Mouse (Mus musculus) layer of hippocampus, adult 8-10 months (tissue): ENCODE measurements around the gene Immp2l. TPM values are rescaled to one million over a fixed set of nuclear protein-coding genes. Genes with fewer than 3 reads are reported as not detected.

Source experiments
- DNase-seq, 2 experiments: peaks; one replicate each; pipeline ENCODE4 v3.0.0; 2022; ENCODE audit warnings: low spot score in 2 of 2
- total RNA-seq, 4 experiments: library from RNA; stranded (reverse); gene quantifications; 2 replicates each; pipeline ENCODE4 v1.2.4; 2022

The Immp2l gene
- total RNA-seq, 4 experiments from 2014 or later, result 4.8 to 8.9 (median 5.4) TPM

- no peak for DNase-seq
Measured at GRCm38 (mm10) chr12:41950726-41951125, 926.8 kb downstream of the Immp2l start.

GRCm38 (mm10) chr12:41961038-41961437 is 937.1 kb downstream of the Immp2l start:
- DNase-seq, result no peak

DNA sequence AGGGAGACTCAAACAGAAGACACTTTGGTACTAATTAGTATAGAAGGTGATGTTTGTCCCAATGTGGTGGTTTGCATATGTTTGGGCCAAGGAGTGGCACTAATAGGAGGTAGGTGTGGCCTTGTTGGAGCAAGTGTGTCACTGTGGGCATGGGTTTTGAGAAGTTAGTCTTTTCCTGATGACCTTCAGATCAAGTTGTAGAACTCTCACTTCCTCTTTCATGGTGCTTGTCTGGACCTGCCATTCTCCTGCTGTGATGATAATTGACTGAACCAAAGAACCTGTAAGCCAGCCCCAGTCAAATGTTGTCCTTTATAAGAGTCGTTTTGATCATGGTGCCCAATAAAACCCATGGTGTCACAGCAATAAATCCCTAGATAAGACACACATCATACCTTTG is 967.5 kb downstream of the Immp2l start:
- no peak for DNase-seq
